Mouse (Mus musculus) olfactory bulb, adult 2 months (tissue): ENCODE results near the gene Mtfr1l.

Experiments
- CTCF ChIP-seq: fragments of 200-500 bp; IDR thresholded peaks from 2 replicates; pipeline ENCODE4 v1.5.1; 2012; ENCODE audit warnings: low read depth, mild to moderate bottlenecking, low read length, moderate library complexity; ENCODE audit not compliant: insufficient read depth
- POLR2A ChIP-seq: fragments of 200-500 bp; IDR thresholded peaks from 2 replicates; pipeline ENCODE4 v1.6.1; 2012; ENCODE audit warnings: mild to moderate bottlenecking, low read depth, low read length, moderate library complexity; ENCODE audit not compliant: insufficient read depth

DNA sequence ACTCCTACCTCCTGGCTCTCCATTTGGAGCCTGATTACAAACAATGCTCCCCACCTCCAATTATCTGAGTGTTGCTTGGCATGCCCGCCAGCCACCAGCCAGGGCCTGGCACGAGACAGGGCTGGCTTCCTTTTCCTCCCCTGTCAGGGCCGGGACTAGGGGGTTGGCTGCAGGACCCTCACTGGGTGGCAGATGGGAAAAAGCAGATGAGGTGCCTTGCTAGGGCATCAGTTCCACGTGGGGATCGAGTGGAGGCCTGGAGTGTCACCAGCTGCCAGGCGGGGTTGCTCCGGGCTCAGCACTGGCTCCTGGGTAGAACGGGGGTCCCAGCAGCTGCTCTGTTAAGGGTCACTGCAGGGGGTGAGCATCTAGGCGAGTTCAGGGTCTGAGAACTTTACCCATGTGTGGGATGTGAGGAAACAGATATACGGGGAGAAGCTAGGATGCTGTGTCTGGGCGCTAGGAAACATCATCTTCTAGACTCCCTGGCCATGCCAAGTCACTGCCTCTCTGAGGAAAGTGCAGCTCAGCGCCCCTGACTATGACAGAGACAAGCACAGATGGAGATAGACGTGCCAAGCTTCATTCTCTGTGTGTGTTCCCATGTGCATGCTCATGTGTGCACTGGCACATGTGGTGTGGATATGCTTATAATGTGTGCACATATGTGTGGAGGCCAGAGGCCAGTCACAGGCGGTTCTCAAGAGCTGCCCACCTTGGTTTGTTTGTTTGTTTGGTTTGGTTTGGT lies 35.7 kb upstream of the Mtfr1l start:
- TF ChIP-seq CTCF (no peak), POLR2A (no peak)
